Mouse (Mus musculus) midbrain, embryonic 14.5 days (tissue): Measurements from ENCODE around the gene Drap1. TPM values are rescaled to one million over a fixed set of nuclear protein-coding genes. Genes with fewer than 3 reads are reported as not detected.

Experiments used
- ATAC-seq: fragments of 200-750 bp; cut with Nextera tagmentation; 2 replicates; pipeline ENCODE4 v1.8.0; 2017; ENCODE audit warnings: moderate number of reproducible peaks, moderate library complexity; ENCODE audit not compliant: low FRiP score, low TSS enrichment
- DNase-seq: peaks from one replicate; pipeline ENCODE4 v3.0.0-alpha.2; 2015
- H3K27ac ChIP-seq: fragments of 300-500 bp; sonication (generic); replicated peaks from 2 replicates; pipeline ENCODE4 v1.5.1; 2014; ENCODE audit warnings: mild to moderate bottlenecking, low read depth, low read length, moderate library complexity
- H3K27me3 ChIP-seq: fragments of 300-500 bp; sonication (generic); 2 replicates; pipeline ENCODE4 v1.6.1; 2014; ENCODE audit warnings: low read length, control low read depth, mixed read lengths; ENCODE audit not compliant: control insufficient read depth, insufficient read depth
- H3K36me3 ChIP-seq: fragments of 300-500 bp; sonication (generic); 2 replicates; pipeline ENCODE4 v1.6.1; 2014; ENCODE audit warnings: low read length, control low read depth; ENCODE audit not compliant: control insufficient read depth, insufficient read depth
- H3K4me1 ChIP-seq: fragments of 300-500 bp; sonication (generic); 2 replicates; pipeline ENCODE4 v1.6.1; 2014; ENCODE audit warnings: mild to moderate bottlenecking, antibody characterized with exemption, low read length, control low read depth; ENCODE audit not compliant: control insufficient read depth, insufficient read depth
- H3K4me2 ChIP-seq: fragments of 300-500 bp; sonication (generic); 2 replicates; pipeline ENCODE4 v1.6.1; 2014; ENCODE audit warnings: mild to moderate bottlenecking, low read length, moderate library complexity
- H3K4me3 ChIP-seq: fragments of 300-500 bp; sonication (generic); replicated peaks from 2 replicates; pipeline ENCODE4 v1.5.1; 2014; ENCODE audit warnings: low read depth, low read length
- H3K9ac ChIP-seq: fragments of 300-500 bp; sonication (generic); replicated peaks from 2 replicates; pipeline ENCODE4 v1.6.1; 2014; ENCODE audit warnings: mild to moderate bottlenecking, low read length, moderate library complexity
- H3K9me3 ChIP-seq: fragments of 300-500 bp; sonication (generic); 2 replicates; pipeline ENCODE4 v1.6.1; 2016; ENCODE audit warnings: low read length, control low read depth, mixed read lengths; ENCODE audit not compliant: control insufficient read depth
- WGBS: fragments of 180-500 bp; shearing (Covaris S2); extraction: QIAGEN DNeasy Blood & Tissue Kit; methylation state at CpG from one replicate; pipeline ENCODE4 v1.1.7; 2014; 5-methylcytosine and 5-hydroxymethylcytosine counted together
- polyA plus RNA-seq: library from polyadenylated mRNA; unstranded; fragments of >200 nt; fragmentation: Nextera tagmentation; extraction: Ambion mirVana; gene quantifications from 2 replicates; pipeline ENCODE4 v1.2.1, GENCODE M21; 2014

Drap1 gene
- polyA plus RNA-seq, 1 experiment from 2014 or later, result 225 TPM

GRCm38 (mm10) chr19:5389647-5390046 lies 35.1 kb downstream of the Drap1 start:
- H3K9ac ChIP-seq, result no peak overlapping the region

GRCm38 (mm10) chr19:5388588-5389242 lies 36.1 kb downstream of the Drap1 start, which contains the start of gene Sart1:
Gene Sart1 (minus strand): TSS chr19:5388703.
- Histone ChIP-seq H3K4me2 (peak within 1 kb of the TSS; percentile 96), H3K4me1 (peaks cover 28% of the 10 kb centered on the region), H3K9me3 (no peaks in the 10 kb centered on the region), H3K27ac (peak within 1 kb of the TSS; percentile 83), H3K4me3 (peak within 1 kb of the TSS; percentile 98), H3K36me3 (peaks cover 21% of the 10 kb centered on the region), H3K27me3 (no peaks in the 10 kb centered on the region), H3K9ac (peak within 1 kb of the TSS; percentile 84)
- DNase-seq (peak; percentile 99), ATAC-seq (peak; percentile 96)
- 3% methylated on average over 43 of the region's 43 CpGs for WGBS

More at GRCm38 (mm10) chr19:5389647-5390046, 35.1 kb downstream of the Drap1 start:
- H3K4me1 ChIP-seq, result peaks cover 28% of the 10 kb centered on the region
- peak overlapping the region; percentile 98 for H3K4me3 ChIP-seq
- H3K4me2 ChIP-seq, result peak overlapping the region; percentile 96
- peaks cover 12% of the 10 kb centered on the region for H3K36me3 ChIP-seq
- H3K27me3 ChIP-seq, result no peaks in the 10 kb centered on the region
- H3K27ac ChIP-seq, result no peak overlapping the region
- H3K9me3 ChIP-seq, result no peaks in the 10 kb centered on the region
- WGBS, result 50% methylated on average over 12 of the region's 12 CpGs
- DNase-seq (no peak), ATAC-seq (no peak)

DNA sequence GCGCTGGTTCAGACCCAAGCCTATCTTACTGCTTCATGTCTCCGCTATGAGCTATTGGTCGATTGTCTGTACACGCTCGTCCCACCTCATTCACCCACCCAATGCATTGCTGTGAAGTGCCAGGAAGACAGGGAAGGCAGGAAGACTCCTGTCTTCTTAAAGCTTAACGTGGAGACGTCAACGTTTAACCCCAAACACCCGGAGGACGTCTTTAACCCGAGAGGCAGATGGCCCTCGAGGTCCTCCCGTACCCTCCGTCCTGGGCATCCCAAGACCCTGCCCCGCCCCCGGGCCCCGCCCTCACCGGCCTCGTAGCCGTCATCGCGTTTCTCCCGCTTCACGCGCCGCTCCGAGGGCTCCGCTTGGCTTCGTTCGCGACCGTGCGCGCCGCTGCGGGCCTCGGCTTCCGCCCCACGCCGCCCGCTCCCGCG lies 36.8 kb downstream of the Drap1 start:
- Histone ChIP-seq H3K4me1 (peaks cover 28% of the 10 kb centered on the region), H3K9ac (peak overlapping the region; percentile 84), H3K4me2 (peak overlapping the region; percentile 96), H3K27ac (peak overlapping the region; percentile 83), H3K4me3 (peak overlapping the region; percentile 98), H3K36me3 (peaks cover 28% of the 10 kb centered on the region), H3K9me3 (no peaks in the 10 kb centered on the region), H3K27me3 (no peaks in the 10 kb centered on the region)
- peak; percentile 28; the same call in 1 of the 2 replicates for ATAC-seq
- under 1% methylated on average over 43 of the region's 43 CpGs for WGBS
- no peak for DNase-seq

DNA sequence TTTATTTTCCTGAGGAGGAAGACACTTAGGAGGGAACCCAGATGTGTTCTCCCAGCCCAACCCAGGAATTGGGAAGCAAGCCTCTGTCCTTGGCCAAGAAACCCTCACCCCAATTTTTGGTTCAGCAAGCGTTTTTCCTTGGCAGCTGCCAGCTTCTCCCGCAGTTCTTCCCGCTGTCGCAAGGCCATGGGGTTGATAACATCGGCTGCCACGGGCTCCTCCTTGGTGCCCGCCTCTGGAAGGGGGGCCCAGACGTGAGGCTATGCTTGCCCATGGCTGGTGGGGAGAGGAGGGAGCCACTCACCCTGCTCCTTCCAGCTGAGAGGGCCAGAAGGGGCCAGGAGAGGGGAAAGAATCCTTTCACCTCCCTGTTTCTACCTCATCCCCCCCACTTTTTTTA lies 40.1 kb downstream of the Drap1 start:
- Histone ChIP-seq H3K9ac (no peak overlapping the region), H3K36me3 (peaks cover 61% of the 10 kb centered on the region), H3K27me3 (no peaks in the 10 kb centered on the region), H3K4me2 (no peak overlapping the region), H3K4me3 (no peak overlapping the region), H3K4me1 (peaks cover 20% of the 10 kb centered on the region), H3K9me3 (no peaks in the 10 kb centered on the region), H3K27ac (no peak overlapping the region)
- no peak for ATAC-seq
- DNase-seq, result no peak
- WGBS, result 91% methylated on average over 8 of the region's 8 CpGs

GRCm38 (mm10) chr19:5383326-5383725 lies 41.5 kb downstream of the Drap1 start:
- peaks cover 75% of the 10 kb centered on the region for H3K36me3 ChIP-seq
- ATAC-seq (no peak), DNase-seq (no peak)
- WGBS, result 94% methylated on average over 12 of the region's 12 CpGs
- peaks cover 12% of the 10 kb centered on the region for H3K4me1 ChIP-seq
- H3K9me3 ChIP-seq, result no peaks in the 10 kb centered on the region
- no peak overlapping the region for H3K9ac ChIP-seq
- no peak overlapping the region for H3K27ac ChIP-seq
- H3K4me3 ChIP-seq, result no peak overlapping the region
- no peak overlapping the region for H3K4me2 ChIP-seq
- no peaks in the 10 kb centered on the region for H3K27me3 ChIP-seq

DNA sequence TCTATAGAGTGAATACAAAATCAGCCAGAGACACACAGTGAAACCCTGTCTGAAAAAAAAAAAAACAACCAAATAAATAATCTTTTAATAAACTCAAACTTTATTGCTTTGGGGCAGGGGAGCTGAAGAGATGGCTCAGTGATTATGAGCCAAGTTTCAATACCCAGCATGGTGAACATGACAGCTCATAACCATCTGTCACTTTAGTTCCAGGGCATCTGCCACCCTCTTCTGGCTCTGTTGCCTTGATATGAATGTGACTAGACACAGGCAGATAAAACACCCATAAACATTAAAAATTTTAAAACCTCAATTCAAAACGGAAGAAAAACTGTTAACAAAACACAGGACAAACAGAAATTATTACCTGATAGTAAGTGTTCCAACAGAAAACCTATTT lies 47.3 kb downstream of the Drap1 start:
- no peaks in the 10 kb centered on the region for H3K27me3 ChIP-seq
- DNase-seq (no peak), ATAC-seq (no peak)
- no peak overlapping the region for H3K27ac ChIP-seq
- H3K4me1 ChIP-seq, result no peaks in the 10 kb centered on the region
- WGBS, result 93% methylated on average over 1 of the region's 1 CpGs
- no peak overlapping the region for H3K4me2 ChIP-seq
- H3K9me3 ChIP-seq, result no peaks in the 10 kb centered on the region
- H3K4me3 ChIP-seq, result no peak overlapping the region
- H3K36me3 ChIP-seq, result peaks cover 78% of the 10 kb centered on the region
- H3K9ac ChIP-seq, result no peak overlapping the region

DNA sequence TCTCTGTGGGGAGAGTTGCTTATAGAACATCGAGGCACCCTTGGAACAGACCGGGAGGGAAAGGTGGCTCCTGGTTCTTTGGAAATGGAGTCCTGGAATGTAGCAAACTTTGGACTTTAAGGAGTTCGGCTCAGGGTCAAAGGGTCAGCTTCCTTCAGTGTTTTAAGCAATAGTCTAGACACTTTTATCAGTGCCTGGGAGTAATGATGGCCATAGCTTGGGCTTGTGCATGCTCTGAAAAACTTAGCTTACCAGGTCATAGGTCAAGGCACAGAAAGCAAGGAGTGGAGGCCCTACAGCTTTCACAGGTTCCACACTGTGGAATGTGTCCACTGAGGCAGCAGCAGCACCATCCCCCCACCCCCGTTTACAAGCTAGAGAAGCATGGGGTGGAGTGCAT lies 50.0 kb downstream of the Drap1 start:
- Histone ChIP-seq H3K9me3 (no peaks in the 10 kb centered on the region), H3K36me3 (peaks cover 76% of the 10 kb centered on the region), H3K4me3 (no peak overlapping the region), H3K27me3 (no peaks in the 10 kb centered on the region), H3K27ac (no peak overlapping the region), H3K4me1 (no peaks in the 10 kb centered on the region), H3K4me2 (no peak overlapping the region), H3K9ac (no peak overlapping the region)
- DNase-seq (no peak), ATAC-seq (no peak)
- WGBS, result 85% methylated on average over 4 of the region's 4 CpGs

DNA sequence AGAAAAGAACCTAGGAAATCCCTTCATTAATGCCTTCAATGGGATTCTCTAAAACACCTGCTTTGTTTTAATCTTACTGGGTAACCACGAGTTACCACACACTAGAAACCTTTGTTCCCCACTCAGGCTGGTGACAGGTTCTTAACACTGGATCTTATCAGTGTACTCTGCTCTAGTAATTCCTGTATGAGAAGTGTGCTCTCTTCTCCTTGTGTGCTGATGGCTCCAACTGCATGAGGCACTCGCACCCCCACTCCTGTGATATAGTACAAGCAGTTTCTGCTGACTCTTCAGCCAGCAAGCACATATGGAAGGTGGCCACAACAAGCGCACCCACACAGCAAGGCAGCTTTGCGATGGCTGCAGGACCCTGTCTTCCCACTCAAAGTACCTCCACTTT lies 50.6 kb downstream of the Drap1 start:
- WGBS, result 86% methylated on average over 4 of the region's 4 CpGs
- no peak overlapping the region for H3K4me2 ChIP-seq
- no peak overlapping the region for H3K4me3 ChIP-seq
- H3K27me3 ChIP-seq, result no peaks in the 10 kb centered on the region
- peaks cover 75% of the 10 kb centered on the region for H3K36me3 ChIP-seq
- no peak overlapping the region for H3K27ac ChIP-seq
- H3K9ac ChIP-seq, result no peak overlapping the region
- no peak for ATAC-seq
- no peaks in the 10 kb centered on the region for H3K9me3 ChIP-seq
- no peaks in the 10 kb centered on the region for H3K4me1 ChIP-seq
- no peak for DNase-seq
